Mouse (Mus musculus) adrenal gland, postnatal 25 days (tissue): ENCODE measurements around the gene Proca1. TPM values are rescaled to one million over a fixed set of nuclear protein-coding genes. Genes with fewer than 3 reads are reported as not detected.
A peak's percentile ranks its signal among the peaks of the same experiment; 100 is the strongest.
"Not testable (repeated sequence)": the region's sequence is repeated elsewhere in the genome, so short reads cannot be mapped to it uniquely, and the experiment has no call there.

ENCODE experiments used
- DNase-seq: peaks from one replicate; pipeline ENCODE4 v3.0.0; 2021; ENCODE audit warnings: mixed read lengths
- total RNA-seq: library from RNA; stranded (reverse); gene quantifications from 2 replicates; pipeline ENCODE4 v1.2.3, GENCODE M21; 2021

Proca1 gene
- total RNA-seq, 1 experiment from 2014 or later: 16.8 TPM

- DNase-seq: peak; percentile 66
These were observed 10.0 kb upstream of the Proca1 start, which contains the start of gene Rpl23a for GRCm38 (mm10) chr11:78182961-78183844. Gene Rpl23a (minus strand): TSS chr11:78183584.

- no peak for DNase-seq
These were observed 9.2 kb upstream of the Proca1 start for GRCm38 (mm10) chr11:78183884-78184514.

- DNase-seq: not testable (repeated sequence)
These were observed 8.5 kb upstream of the Proca1 start for GRCm38 (mm10) chr11:78184702-78185101.

- DNase-seq: peak; percentile 79
These were observed 4.6 kb upstream of the Proca1 start, which contains the start of gene Rab34 for GRCm38 (mm10) chr11:78188331-78189233. Gene Rab34 (plus strand): TSS chr11:78188430.

- peak; percentile 69 for DNase-seq
These were observed 3.8 kb upstream of the Proca1 start for GRCm38 (mm10) chr11:78189234-78190040.

GRCm38 (mm10) chr11:78190041-78190440 is 3.2 kb upstream of the Proca1 start:
- DNase-seq: no peak

GRCm38 (mm10) chr11:78194411-78195100 is 1.4 kb downstream of the Proca1 start:
- DNase-seq: peak; percentile 78

- no peak for DNase-seq
These were observed 2.1 kb downstream of the Proca1 start for GRCm38 (mm10) chr11:78195101-78195863.

GRCm38 (mm10) chr11:78202372-78202771 is 9.2 kb downstream of the Proca1 start:
- DNase-seq: no peak

GRCm38 (mm10) chr11:78204287-78204686 is 11.1 kb downstream of the Proca1 start:
- peak; percentile 35 for DNase-seq

GRCm38 (mm10) chr11:78205361-78206206 is 12.4 kb downstream of the Proca1 start:
- DNase-seq: no peak

GRCm38 (mm10) chr11:78207190-78207589 is 14.0 kb downstream of the Proca1 start:
- DNase-seq: no peak

- no peak for DNase-seq
These were observed 16.7 kb downstream of the Proca1 start for GRCm38 (mm10) chr11:78209886-78210285.

- DNase-seq: no peak
These were observed 17.4 kb downstream of the Proca1 start for GRCm38 (mm10) chr11:78210615-78211014.

GRCm38 (mm10) chr11:78211513-78211912 is 18.3 kb downstream of the Proca1 start:
- DNase-seq: no peak

GRCm38 (mm10) chr11:78213086-78213817 is 20.1 kb downstream of the Proca1 start:
- no peak for DNase-seq

- no peak for DNase-seq
These were observed 22.6 kb downstream of the Proca1 start for GRCm38 (mm10) chr11:78215709-78216317.

- no peak for DNase-seq
These were observed 30.4 kb downstream of the Proca1 start for GRCm38 (mm10) chr11:78223586-78223985.
